Mouse (Mus musculus) embryonic facial prominence, embryonic 14.5 days (tissue): ENCODE measurements around the gene Snrnp48. TPM values are rescaled to one million over a fixed set of nuclear protein-coding genes. Genes with fewer than 3 reads are reported as not detected.

Source experiments
- ATAC-seq: fragments of 200-750 bp; cut with Nextera tagmentation; 2 replicates; pipeline ENCODE4 v1.8.0; 2017; ENCODE audit warnings: low read depth, moderate number of reproducible peaks, moderate TSS enrichment
- DNase-seq: peaks from one replicate; pipeline ENCODE4 v3.0.0-alpha.2; 2015; ENCODE audit warnings: low spot score
- H3K27ac ChIP-seq: fragments of 300-500 bp; sonication (generic); replicated peaks from 2 replicates; pipeline ENCODE4 v1.5.1; 2014; ENCODE audit warnings: low read depth, mild to moderate bottlenecking, low read length, moderate library complexity
- H3K27me3 ChIP-seq: fragments of 300-500 bp; sonication (generic); replicated peaks from 2 replicates; pipeline ENCODE4 v1.6.1; 2014; ENCODE audit warnings: low read length; ENCODE audit not compliant: control insufficient read depth, insufficient read depth
- H3K36me3 ChIP-seq: fragments of 300-500 bp; sonication (generic); 2 replicates; pipeline ENCODE4 v1.6.1; 2014; ENCODE audit warnings: low read length, mixed read lengths; ENCODE audit not compliant: control insufficient read depth, insufficient read depth
- H3K4me1 ChIP-seq: fragments of 300-500 bp; sonication (generic); 2 replicates; pipeline ENCODE4 v1.6.1; 2014; ENCODE audit warnings: antibody characterized with exemption, low read length; ENCODE audit not compliant: control insufficient read depth, insufficient read depth
- H3K4me2 ChIP-seq: fragments of 300-500 bp; sonication (generic); 2 replicates; pipeline ENCODE4 v1.6.1; 2014; ENCODE audit warnings: low read depth, mild to moderate bottlenecking, low read length, moderate library complexity, mixed read lengths
- H3K4me3 ChIP-seq: fragments of 300-500 bp; sonication (generic); 2 replicates; pipeline ENCODE4 v1.5.1; 2014; ENCODE audit warnings: low read depth, mild to moderate bottlenecking, low read length
- H3K9ac ChIP-seq: fragments of 300-500 bp; sonication (generic); 2 replicates; pipeline ENCODE4 v1.6.1; 2014; ENCODE audit warnings: low read depth, mild to moderate bottlenecking, low read length, moderate library complexity, mixed read lengths
- H3K9me3 ChIP-seq: fragments of 300-500 bp; sonication (generic); 2 replicates; pipeline ENCODE4 v1.6.1; 2016; ENCODE audit warnings: low read length; ENCODE audit not compliant: control insufficient read depth
- WGBS: fragments of 180-500 bp; shearing (Covaris S2); extraction: QIAGEN DNeasy Blood & Tissue Kit; methylation state at CpG from one replicate; pipeline ENCODE4 v1.1.7; 2014; 5-methylcytosine and 5-hydroxymethylcytosine counted together
- polyA plus RNA-seq: library from polyadenylated mRNA; unstranded; fragments of >200 nt; fragmentation: Nextera tagmentation; extraction: Ambion mirVana; gene quantifications from 2 replicates; pipeline ENCODE4 v1.2.1, GENCODE M21; 2014

The Snrnp48 gene
- polyA plus RNA-seq, 1 experiment from 2014 or later, result 31.1 TPM

- Histone ChIP-seq H3K27me3 (no peaks in the 10 kb centered on the region), H3K4me3 (no peak overlapping the region), H3K36me3 (peaks cover 45% of the 10 kb centered on the region; the same call in 1 of the 2 replicates), H3K4me1 (no peaks in the 10 kb centered on the region), H3K4me2 (no peak overlapping the region), H3K9ac (no peak overlapping the region), H3K27ac (no peak overlapping the region), H3K9me3 (peaks cover 24% of the 10 kb centered on the region)
- 81% methylated on average over 10 of the region's 10 CpGs for WGBS
- DNase-seq (no peak), ATAC-seq (no peak)
These were observed 11.3 kb upstream of the Snrnp48 start for GRCm38 (mm10) chr13:38193406-38193805.

GRCm38 (mm10) chr13:38201413-38201812 lies 3.3 kb upstream of the Snrnp48 start:
- ATAC-seq (no peak), DNase-seq (no peak)
- no peak overlapping the region for H3K27ac ChIP-seq
- H3K9ac ChIP-seq, result no peak overlapping the region
- H3K36me3 ChIP-seq, result peaks cover 13% of the 10 kb centered on the region; the same call in 1 of the 2 replicates
- H3K4me2 ChIP-seq, result no peak overlapping the region
- H3K4me3 ChIP-seq, result no peak overlapping the region
- H3K9me3 ChIP-seq, result peaks cover 4% of the 10 kb centered on the region; the same call in 1 of the 2 replicates
- WGBS, result 71% methylated on average over 6 of the region's 6 CpGs
- peaks cover 4% of the 10 kb centered on the region; the same call in 1 of the 2 replicates for H3K4me1 ChIP-seq
- H3K27me3 ChIP-seq, result no peaks in the 10 kb centered on the region

- no peaks in the 10 kb centered on the region for H3K27me3 ChIP-seq
- peak overlapping the region; percentile 62 for H3K4me2 ChIP-seq
- H3K27ac ChIP-seq, result no peak overlapping the region
- ATAC-seq (no peak), DNase-seq (no peak)
- peaks cover 4% of the 10 kb centered on the region; the same call in 1 of the 2 replicates for H3K4me1 ChIP-seq
- WGBS, result 50% methylated on average over 4 of the region's 4 CpGs
- H3K9me3 ChIP-seq, result no peaks in the 10 kb centered on the region
- peak overlapping the region; percentile 84 for H3K4me3 ChIP-seq
- H3K36me3 ChIP-seq, result no peaks in the 10 kb centered on the region; the same call in 1 of the 2 replicates
- no peak overlapping the region for H3K9ac ChIP-seq
These were observed 567 bp upstream of the Snrnp48 start for GRCm38 (mm10) chr13:38204171-38204570.

- Histone ChIP-seq H3K9me3 (no peaks in the 10 kb centered on the region), H3K27me3 (no peaks in the 10 kb centered on the region), H3K27ac (no peak overlapping the region), H3K4me2 (no peak overlapping the region), H3K4me1 (no peaks in the 10 kb centered on the region), H3K36me3 (peaks cover 55% of the 10 kb centered on the region), H3K9ac (no peak overlapping the region), H3K4me3 (no peak overlapping the region)
- 96% methylated on average over 5 of the region's 5 CpGs for WGBS
- DNase-seq (no peak), ATAC-seq (no peak)
These were observed 6.4 kb downstream of the Snrnp48 start for GRCm38 (mm10) chr13:38211122-38211521.

GRCm38 (mm10) chr13:38218686-38219085 lies 13.9 kb downstream of the Snrnp48 start:
- Histone ChIP-seq H3K9me3 (no peaks in the 10 kb centered on the region), H3K36me3 (peaks cover 89% of the 10 kb centered on the region), H3K27me3 (no peaks in the 10 kb centered on the region), H3K27ac (no peak overlapping the region), H3K9ac (no peak overlapping the region), H3K4me2 (no peak overlapping the region), H3K4me3 (no peak overlapping the region), H3K4me1 (no peaks in the 10 kb centered on the region)
- no peak for DNase-seq
- 98% methylated on average over 3 of the region's 3 CpGs for WGBS
- ATAC-seq, result no peak

GRCm38 (mm10) chr13:38220331-38220730 lies 15.6 kb downstream of the Snrnp48 start:
- no peak overlapping the region for H3K9ac ChIP-seq
- no peaks in the 10 kb centered on the region for H3K4me1 ChIP-seq
- no peak for DNase-seq
- WGBS, result 90% methylated on average over 6 of the region's 6 CpGs
- H3K4me3 ChIP-seq, result no peak overlapping the region
- ATAC-seq, result no peak
- no peak overlapping the region for H3K27ac ChIP-seq
- H3K27me3 ChIP-seq, result no peaks in the 10 kb centered on the region
- H3K9me3 ChIP-seq, result no peaks in the 10 kb centered on the region
- no peak overlapping the region for H3K4me2 ChIP-seq
- peaks cover 93% of the 10 kb centered on the region for H3K36me3 ChIP-seq

GRCm38 (mm10) chr13:38230177-38230821 lies 25.6 kb downstream of the Snrnp48 start:
- Histone ChIP-seq H3K27me3 (no peaks in the 10 kb centered on the region), H3K27ac (no peak overlapping the region), H3K36me3 (peaks cover 30% of the 10 kb centered on the region), H3K9me3 (no peaks in the 10 kb centered on the region), H3K4me2 (no peak overlapping the region), H3K4me1 (no peaks in the 10 kb centered on the region), H3K4me3 (no peak overlapping the region), H3K9ac (no peak overlapping the region)
- ATAC-seq, result no peak
- no peak for DNase-seq
- 79% methylated on average over 9 of the region's 9 CpGs for WGBS

GRCm38 (mm10) chr13:38232411-38232810 lies 27.7 kb downstream of the Snrnp48 start:
- H3K27me3 ChIP-seq, result no peaks in the 10 kb centered on the region
- ATAC-seq (no peak), DNase-seq (no peak)
- no peak overlapping the region for H3K9ac ChIP-seq
- no peaks in the 10 kb centered on the region for H3K9me3 ChIP-seq
- H3K4me3 ChIP-seq, result no peak overlapping the region
- 74% methylated on average over 4 of the region's 4 CpGs for WGBS
- H3K4me2 ChIP-seq, result no peak overlapping the region
- no peaks in the 10 kb centered on the region for H3K4me1 ChIP-seq
- H3K27ac ChIP-seq, result no peak overlapping the region
- H3K36me3 ChIP-seq, result peaks cover 18% of the 10 kb centered on the region
